Mouse (Mus musculus) liver, embryonic 16.5 days (tissue): Measurements from ENCODE around the gene Atp10a. TPM values are rescaled to one million over a fixed set of nuclear protein-coding genes. Genes with fewer than 3 reads are reported as not detected.

Source experiments
- ATAC-seq: fragments of 200-750 bp; cut with Nextera tagmentation; 2 replicates; pipeline ENCODE4 v1.8.0; 2017; ENCODE audit warnings: low read depth, mild to moderate bottlenecking, moderate number of reproducible peaks, moderate library complexity
- H3K27ac ChIP-seq: fragments of 300-500 bp; sonication (generic); 2 replicates; pipeline ENCODE4 v1.5.1; 2014; ENCODE audit warnings: mild to moderate bottlenecking, low read length
- H3K27me3 ChIP-seq: fragments of 300-500 bp; sonication (generic); 2 replicates; pipeline ENCODE4 v1.6.1; 2014; ENCODE audit warnings: low read depth, low read length, mixed read lengths; ENCODE audit not compliant: control insufficient read depth, insufficient read depth
- H3K36me3 ChIP-seq: fragments of 300-500 bp; sonication (generic); 2 replicates; pipeline ENCODE4 v1.6.1; 2014; ENCODE audit warnings: mild to moderate bottlenecking; ENCODE audit not compliant: control insufficient read depth, insufficient read depth
- H3K4me1 ChIP-seq: fragments of 300-500 bp; sonication (generic); 2 replicates; pipeline ENCODE4 v1.6.1; 2014; ENCODE audit warnings: low read depth, low read length, mixed read lengths; ENCODE audit not compliant: control insufficient read depth
- H3K4me2 ChIP-seq: fragments of 300-500 bp; sonication (generic); 2 replicates; pipeline ENCODE4 v1.6.1; 2014; ENCODE audit warnings: low read depth, low read length, mixed read lengths
- H3K4me3 ChIP-seq: fragments of 300-500 bp; sonication (generic); 2 replicates; pipeline ENCODE4 v1.5.1; 2014; ENCODE audit warnings: low read depth, mild to moderate bottlenecking, low read length
- H3K9ac ChIP-seq: fragments of 300-500 bp; sonication (generic); 2 replicates; pipeline ENCODE4 v1.6.1; 2014; ENCODE audit warnings: low read depth, low read length
- H3K9me3 ChIP-seq: fragments of 300-500 bp; sonication (generic); replicated peaks from 2 replicates; pipeline ENCODE4 v1.6.1; 2016; ENCODE audit warnings: low read length; ENCODE audit not compliant: control insufficient read depth
- WGBS: fragments of 180-500 bp; shearing (Covaris S2); extraction: QIAGEN DNeasy Blood & Tissue Kit; methylation state at CpG from one replicate; pipeline ENCODE4 v1.1.7; 2014; ENCODE audit not compliant: insufficient replicate concordance; 5-methylcytosine and 5-hydroxymethylcytosine counted together
- polyA plus RNA-seq: library from polyadenylated mRNA; unstranded; fragments of >200 nt; fragmentation: Nextera tagmentation; extraction: Ambion mirVana; gene quantifications from 2 replicates; pipeline ENCODE4 v1.2.1, GENCODE M21; 2015

Gene Atp10a
- polyA plus RNA-seq, 1 experiment from 2014 or later: 0.52 TPM

GRCm38 (mm10) chr7:58677111-58677805, 21.3 kb downstream of the Atp10a start:
- peak overlapping the region; percentile 13; the same call in 1 of the 2 replicates for H3K4me2 ChIP-seq
- H3K27ac ChIP-seq: no peak overlapping the region
- no peaks in the 10 kb centered on the region for H3K36me3 ChIP-seq
- 7% methylated on average over 5 of the region's 5 CpGs for WGBS
- H3K9me3 ChIP-seq: no peaks in the 10 kb centered on the region
- H3K9ac ChIP-seq: no peak overlapping the region
- peak; percentile 13; the same call in 1 of the 2 replicates for ATAC-seq
- H3K4me3 ChIP-seq: no peak overlapping the region
- H3K27me3 ChIP-seq: no peaks in the 10 kb centered on the region
- H3K4me1 ChIP-seq: no peaks in the 10 kb centered on the region

GRCm38 (mm10) chr7:58685967-58686366, 30.0 kb downstream of the Atp10a start:
- 90% methylated on average over 1 of the region's 1 CpGs for WGBS
- H3K4me3 ChIP-seq: no peak overlapping the region
- no peak overlapping the region for H3K27ac ChIP-seq
- H3K4me1 ChIP-seq: no peaks in the 10 kb centered on the region
- no peaks in the 10 kb centered on the region for H3K27me3 ChIP-seq
- H3K9me3 ChIP-seq: no peaks in the 10 kb centered on the region
- H3K36me3 ChIP-seq: no peaks in the 10 kb centered on the region
- no peak overlapping the region for H3K4me2 ChIP-seq
- no peak overlapping the region for H3K9ac ChIP-seq
- ATAC-seq: no peak

GRCm38 (mm10) chr7:58686573-58686972, 30.6 kb downstream of the Atp10a start:
- ATAC-seq: peak; percentile 59; the same call in 1 of the 2 replicates
- no peak overlapping the region for H3K4me2 ChIP-seq
- H3K4me1 ChIP-seq: no peaks in the 10 kb centered on the region
- H3K9ac ChIP-seq: no peak overlapping the region
- H3K27ac ChIP-seq: no peak overlapping the region
- H3K36me3 ChIP-seq: no peaks in the 10 kb centered on the region
- no peaks in the 10 kb centered on the region for H3K27me3 ChIP-seq
- no peak overlapping the region for H3K4me3 ChIP-seq
- no peaks in the 10 kb centered on the region for H3K9me3 ChIP-seq
- 27% methylated on average over 5 of the region's 5 CpGs for WGBS

DNA sequence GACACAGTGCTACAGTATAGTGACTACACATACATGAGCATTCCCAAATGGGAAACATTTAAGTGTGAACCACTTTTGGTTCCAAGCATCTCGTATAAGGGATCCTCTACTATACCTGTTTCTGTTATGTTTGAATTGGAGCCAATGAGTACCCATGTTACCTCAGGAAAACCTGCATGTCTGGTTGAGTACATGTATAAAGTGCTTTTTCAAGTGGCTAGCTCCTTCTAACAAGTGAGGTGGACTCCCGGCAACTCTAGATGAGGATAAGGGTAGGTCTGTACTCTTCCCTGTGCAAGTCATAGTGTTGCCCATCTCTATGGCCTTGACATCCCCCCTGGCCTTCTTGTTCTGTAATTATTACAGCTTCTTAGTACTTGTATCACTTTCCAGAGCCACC, 31.0 kb downstream of the Atp10a start:
- no peak overlapping the region for H3K4me2 ChIP-seq
- no peak for ATAC-seq
- 70% methylated on average over 2 of the region's 2 CpGs for WGBS
- no peaks in the 10 kb centered on the region for H3K9me3 ChIP-seq
- H3K4me3 ChIP-seq: no peak overlapping the region
- H3K27me3 ChIP-seq: no peaks in the 10 kb centered on the region
- H3K27ac ChIP-seq: no peak overlapping the region
- no peaks in the 10 kb centered on the region for H3K36me3 ChIP-seq
- H3K9ac ChIP-seq: no peak overlapping the region
- H3K4me1 ChIP-seq: no peaks in the 10 kb centered on the region

DNA sequence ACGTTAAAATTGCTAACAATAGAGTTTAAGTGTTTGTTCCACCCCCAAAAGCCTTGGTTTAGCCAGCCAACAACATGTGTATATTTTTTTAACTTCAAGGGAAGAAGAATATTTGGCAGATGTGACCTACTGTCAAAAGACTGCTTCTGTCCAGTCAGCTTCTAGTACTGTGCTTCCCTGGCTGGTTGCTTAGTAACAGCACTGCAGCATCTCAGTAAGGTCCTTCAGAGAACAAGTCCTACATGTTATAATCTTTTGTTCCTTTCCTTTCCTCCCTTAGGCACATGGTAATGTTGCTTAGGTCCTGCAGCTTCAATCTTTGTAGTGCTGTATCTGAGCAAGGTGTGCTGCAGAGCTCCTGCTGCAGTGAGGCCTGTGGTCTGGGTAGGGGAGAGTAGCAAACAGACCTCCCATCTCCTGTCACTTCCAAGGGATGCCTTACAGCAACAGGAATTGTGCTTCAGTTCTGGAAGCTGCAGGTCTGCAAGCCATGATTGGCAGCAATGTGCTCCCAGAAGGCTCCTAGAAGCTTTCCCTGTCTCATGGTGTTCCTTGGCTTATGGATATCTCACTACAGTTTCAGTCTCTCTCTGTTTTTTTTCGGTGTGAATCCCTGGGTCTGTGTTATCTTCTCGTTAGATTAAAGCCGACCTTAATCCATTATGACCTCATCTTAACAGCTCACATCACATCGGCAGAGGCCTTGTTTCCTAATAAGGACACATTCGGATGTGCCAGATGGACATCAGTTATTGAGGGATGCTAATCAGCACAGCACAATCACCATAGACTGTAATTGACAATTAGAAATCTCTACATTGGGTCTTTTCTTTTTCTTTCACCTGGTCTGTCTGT, 34.3 kb downstream of the Atp10a start:
- Histone ChIP-seq H3K4me2 (no peak overlapping the region), H3K27ac (no peak overlapping the region), H3K27me3 (no peaks in the 10 kb centered on the region), H3K9me3 (no peaks in the 10 kb centered on the region), H3K4me3 (no peak overlapping the region), H3K9ac (no peak overlapping the region), H3K4me1 (no peaks in the 10 kb centered on the region), H3K36me3 (no peaks in the 10 kb centered on the region)
- 58% methylated on average over 6 of the region's 6 CpGs for WGBS
- ATAC-seq: no peak

GRCm38 (mm10) chr7:58690997-58691596, 35.1 kb downstream of the Atp10a start:
- ATAC-seq: no peak
- Histone ChIP-seq H3K4me2 (no peak overlapping the region), H3K4me3 (no peak overlapping the region), H3K27me3 (no peaks in the 10 kb centered on the region), H3K9ac (no peak overlapping the region), H3K4me1 (no peaks in the 10 kb centered on the region), H3K27ac (no peak overlapping the region), H3K9me3 (no peaks in the 10 kb centered on the region), H3K36me3 (no peaks in the 10 kb centered on the region)
- 43% methylated on average over 6 of the region's 6 CpGs for WGBS

DNA sequence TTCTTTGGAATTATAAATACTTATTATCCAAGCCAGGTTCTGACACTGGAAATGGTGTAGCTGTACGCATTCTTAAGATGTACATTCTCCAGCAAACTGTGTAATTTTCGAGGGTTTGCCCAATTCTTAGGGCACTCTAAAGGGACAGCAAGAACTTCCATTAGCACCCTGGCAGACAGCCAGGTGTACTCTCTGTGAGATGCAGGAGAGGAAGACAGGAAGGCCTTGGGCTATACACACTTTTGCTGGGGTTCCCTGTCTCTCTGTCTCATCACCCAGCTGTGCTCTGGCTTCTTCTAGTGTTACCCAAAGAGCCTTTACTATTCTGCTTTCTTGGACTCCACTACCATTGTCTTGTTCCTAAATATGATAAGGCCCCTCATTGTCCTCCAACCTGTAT, 36.7 kb downstream of the Atp10a start:
- Histone ChIP-seq H3K27me3 (no peaks in the 10 kb centered on the region), H3K4me3 (no peak overlapping the region), H3K4me2 (no peak overlapping the region), H3K36me3 (no peaks in the 10 kb centered on the region), H3K4me1 (no peaks in the 10 kb centered on the region), H3K9me3 (no peaks in the 10 kb centered on the region), H3K9ac (no peak overlapping the region), H3K27ac (no peak overlapping the region)
- WGBS: 64% methylated on average over 2 of the region's 2 CpGs
- no peak for ATAC-seq

DNA sequence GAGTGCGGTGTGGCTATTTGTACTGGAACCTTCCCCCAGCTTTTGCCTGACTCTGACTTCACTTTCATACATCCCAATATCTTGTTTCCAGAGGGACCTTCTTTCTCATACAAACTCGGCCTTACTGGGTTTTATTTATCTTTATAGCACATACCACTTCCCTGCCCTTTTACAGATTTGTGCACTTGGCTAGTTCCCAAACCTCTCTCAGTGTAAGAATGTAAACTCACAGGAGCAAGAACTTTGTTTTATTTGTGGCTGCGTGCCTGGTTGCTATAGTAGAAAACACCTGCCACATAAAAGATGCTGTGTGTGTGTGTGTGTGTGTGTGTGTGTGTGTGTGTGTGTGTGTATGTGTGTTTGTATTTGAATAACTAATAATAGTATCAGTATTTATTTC, 37.4 kb downstream of the Atp10a start:
- no peak overlapping the region for H3K27ac ChIP-seq

GRCm38 (mm10) chr7:58695661-58696060, 39.7 kb downstream of the Atp10a start:
- Histone ChIP-seq H3K4me1 (no peaks in the 10 kb centered on the region), H3K36me3 (no peaks in the 10 kb centered on the region), H3K27ac (no peak overlapping the region), H3K9ac (no peak overlapping the region), H3K4me2 (no peak overlapping the region), H3K4me3 (no peak overlapping the region), H3K9me3 (no peaks in the 10 kb centered on the region), H3K27me3 (no peaks in the 10 kb centered on the region)
- ATAC-seq: no peak
- 54% methylated on average over 1 of the region's 1 CpGs for WGBS

More for the DNA sequence above, 37.4 kb downstream of the Atp10a start:
- Histone ChIP-seq H3K9ac (no peak overlapping the region), H3K27me3 (no peaks in the 10 kb centered on the region), H3K9me3 (no peaks in the 10 kb centered on the region), H3K4me2 (no peak overlapping the region), H3K4me1 (no peaks in the 10 kb centered on the region), H3K4me3 (no peak overlapping the region), H3K36me3 (no peaks in the 10 kb centered on the region)
- WGBS: 51% methylated on average over 3 of the region's 3 CpGs
- no peak for ATAC-seq
